Mouse (Mus musculus) stomach, embryonic 14.5 days (tissue): Measurements from ENCODE around the gene Etfb. TPM values are rescaled to one million over a fixed set of nuclear protein-coding genes. Genes with fewer than 3 reads are reported as not detected.
A peak's percentile ranks its signal among the peaks of the same experiment; 100 is the strongest.

Experiments used
- ATAC-seq: fragments of 200-750 bp; cut with Nextera tagmentation; 2 replicates; pipeline ENCODE4 v1.8.0; 2017; ENCODE audit warnings: low read depth, moderate TSS enrichment; ENCODE audit not compliant: insufficient number of reproducible peaks, insufficient read depth, low FRiP score
- H3K27ac ChIP-seq: fragments of 300-500 bp; sonication (generic); 2 replicates; pipeline ENCODE4 v1.5.1; 2014; ENCODE audit warnings: mild to moderate bottlenecking, low read length, moderate library complexity, mixed read lengths
- H3K27me3 ChIP-seq: fragments of 300-500 bp; sonication (generic); 2 replicates; pipeline ENCODE4 v1.6.1; 2014; ENCODE audit warnings: low read length, control low read depth, mixed read lengths; ENCODE audit not compliant: control insufficient read depth, insufficient read depth
- H3K36me3 ChIP-seq: fragments of 300-500 bp; sonication (generic); 2 replicates; pipeline ENCODE4 v1.6.1; 2014; ENCODE audit warnings: mild to moderate bottlenecking, control low read depth, low read length, moderate library complexity, mixed read lengths; ENCODE audit not compliant: control insufficient read depth, insufficient read depth
- H3K4me1 ChIP-seq: fragments of 300-500 bp; sonication (generic); 2 replicates; pipeline ENCODE4 v1.6.1; 2014; ENCODE audit warnings: low read length, control low read depth, mixed read lengths; ENCODE audit not compliant: control insufficient read depth, insufficient read depth
- H3K4me2 ChIP-seq: fragments of 300-500 bp; sonication (generic); replicated peaks from 2 replicates; pipeline ENCODE4 v1.6.1; 2014; ENCODE audit warnings: low read depth, low read length, control low read depth
- H3K4me3 ChIP-seq: fragments of 300-500 bp; sonication (generic); 2 replicates; pipeline ENCODE4 v1.5.1; 2014; ENCODE audit warnings: low read depth, low read length, control low read depth
- H3K9ac ChIP-seq: fragments of 300-500 bp; sonication (generic); replicated peaks from 2 replicates; pipeline ENCODE4 v1.6.1; 2014; ENCODE audit warnings: low read depth, mild to moderate bottlenecking, control low read depth, low read length, moderate library complexity, mixed read lengths
- H3K9me3 ChIP-seq: fragments of 300-500 bp; sonication (generic); 2 replicates; pipeline ENCODE4 v1.6.1; 2016; ENCODE audit warnings: low read depth, low read length, control low read depth; ENCODE audit not compliant: control insufficient read depth
- WGBS: fragments of 180-500 bp; shearing (Covaris S2); extraction: QIAGEN DNeasy Blood & Tissue Kit; methylation state at CpG from one replicate; pipeline ENCODE4 v1.1.7; 2014; 5-methylcytosine and 5-hydroxymethylcytosine counted together
- polyA plus RNA-seq: library from polyadenylated mRNA; unstranded; fragments of >200 nt; fragmentation: Nextera tagmentation; extraction: Ambion mirVana; gene quantifications from 2 replicates; pipeline ENCODE4 v1.2.1, GENCODE M21; 2014

Gene Etfb
- polyA plus RNA-seq, 1 experiment from 2014 or later = 313 TPM

- ATAC-seq = no peak
- H3K27me3 ChIP-seq = no peaks in the 10 kb centered on the region
- no peaks in the 10 kb centered on the region for H3K9me3 ChIP-seq
- no peaks in the 10 kb centered on the region for H3K4me1 ChIP-seq
- WGBS = 85% methylated on average over 14 of the region's 14 CpGs
- H3K4me3 ChIP-seq = no peak overlapping the region
- H3K4me2 ChIP-seq = no peak overlapping the region
- peaks cover 21% of the 10 kb centered on the region for H3K36me3 ChIP-seq
- no peak overlapping the region for H3K27ac ChIP-seq
- H3K9ac ChIP-seq = no peak overlapping the region
Observed at GRCm38 (mm10) chr7:43453599-43454355, 9.9 kb downstream of the Etfb start.

GRCm38 (mm10) chr7:43454371-43454770, 10.5 kb downstream of the Etfb start:
- WGBS = 87% methylated on average over 6 of the region's 6 CpGs
- Histone ChIP-seq H3K27ac (no peak overlapping the region), H3K27me3 (no peaks in the 10 kb centered on the region), H3K4me1 (no peaks in the 10 kb centered on the region), H3K4me2 (no peak overlapping the region), H3K4me3 (no peak overlapping the region), H3K9ac (no peak overlapping the region), H3K36me3 (peaks cover 21% of the 10 kb centered on the region), H3K9me3 (no peaks in the 10 kb centered on the region)
- ATAC-seq = no peak

- Histone ChIP-seq H3K9me3 (no peaks in the 10 kb centered on the region), H3K27ac (no peak within 1 kb of the TSS), H3K9ac (no peak within 1 kb of the TSS)
Observed at GRCm38 (mm10) chr7:43462851-43463250, 19.0 kb downstream of the Etfb start, which contains the start of gene Vsig10l. Vsig10l (plus strand) TSS chr7:43463151.

GRCm38 (mm10) chr7:43463976-43464375, 20.1 kb downstream of the Etfb start:
- H3K4me1 ChIP-seq = no peaks in the 10 kb centered on the region
- no peak overlapping the region for H3K9ac ChIP-seq
- no peak overlapping the region for H3K4me2 ChIP-seq
- no peaks in the 10 kb centered on the region for H3K27me3 ChIP-seq
- H3K4me3 ChIP-seq = no peak overlapping the region
- no peaks in the 10 kb centered on the region for H3K36me3 ChIP-seq
- no peaks in the 10 kb centered on the region for H3K9me3 ChIP-seq
- ATAC-seq = no peak
- WGBS = 76% methylated on average over 7 of the region's 7 CpGs
- no peak overlapping the region for H3K27ac ChIP-seq

More at GRCm38 (mm10) chr7:43462851-43463250, 19.0 kb downstream of the Etfb start, which contains the start of gene Vsig10l:
- Histone ChIP-seq H3K4me3 (no peak within 1 kb of the TSS), H3K27me3 (no peaks in the 10 kb centered on the region), H3K4me2 (no peak within 1 kb of the TSS), H3K36me3 (no peaks in the 10 kb centered on the region), H3K4me1 (no peaks in the 10 kb centered on the region)
- WGBS = 63% methylated on average over 4 of the region's 4 CpGs
- ATAC-seq = no peak

GRCm38 (mm10) chr7:43464864-43465343, 21.0 kb downstream of the Etfb start:
- no peaks in the 10 kb centered on the region for H3K9me3 ChIP-seq
- no peaks in the 10 kb centered on the region for H3K27me3 ChIP-seq
- H3K4me2 ChIP-seq = peak overlapping the region; percentile 87
- ATAC-seq = no peak
- no peak overlapping the region for H3K9ac ChIP-seq
- H3K4me3 ChIP-seq = peak overlapping the region; percentile 39
- H3K27ac ChIP-seq = no peak overlapping the region
- no peaks in the 10 kb centered on the region for H3K4me1 ChIP-seq
- no peaks in the 10 kb centered on the region for H3K36me3 ChIP-seq
- WGBS = 6% methylated on average over 35 of the region's 35 CpGs

GRCm38 (mm10) chr7:43465344-43466098, 21.6 kb downstream of the Etfb start:
- H3K27me3 ChIP-seq = no peaks in the 10 kb centered on the region
- peak overlapping the region; percentile 39 for H3K4me3 ChIP-seq
- ATAC-seq = peak; percentile 88
- H3K9me3 ChIP-seq = no peaks in the 10 kb centered on the region
- no peak overlapping the region for H3K9ac ChIP-seq
- WGBS = under 1% methylated on average over 33 of the region's 33 CpGs
- no peaks in the 10 kb centered on the region for H3K36me3 ChIP-seq
- H3K27ac ChIP-seq = no peak overlapping the region
- peak overlapping the region; percentile 87 for H3K4me2 ChIP-seq
- H3K4me1 ChIP-seq = no peaks in the 10 kb centered on the region

GRCm38 (mm10) chr7:43466099-43466694, 22.3 kb downstream of the Etfb start:
- peak overlapping the region; percentile 87 for H3K4me2 ChIP-seq
- ATAC-seq = peak; percentile 64
- H3K36me3 ChIP-seq = no peaks in the 10 kb centered on the region
- no peaks in the 10 kb centered on the region for H3K9me3 ChIP-seq
- no peaks in the 10 kb centered on the region for H3K4me1 ChIP-seq
- H3K4me3 ChIP-seq = peak overlapping the region; percentile 39
- peak overlapping the region; percentile 30; the same call in 1 of the 2 replicates for H3K9ac ChIP-seq
- under 1% methylated on average over 33 of the region's 33 CpGs for WGBS
- no peak overlapping the region for H3K27ac ChIP-seq
- H3K27me3 ChIP-seq = no peaks in the 10 kb centered on the region

- Histone ChIP-seq H3K27me3 (no peaks in the 10 kb centered on the region), H3K4me3 (no peak overlapping the region), H3K4me1 (no peaks in the 10 kb centered on the region), H3K9ac (no peak overlapping the region), H3K36me3 (no peaks in the 10 kb centered on the region), H3K4me2 (no peak overlapping the region), H3K27ac (no peak overlapping the region), H3K9me3 (no peaks in the 10 kb centered on the region)
- no peak for ATAC-seq
- 49% methylated on average over 8 of the region's 8 CpGs for WGBS
Observed at GRCm38 (mm10) chr7:43470373-43470772, 26.5 kb downstream of the Etfb start.
